Mouse (Mus musculus) hindbrain, postnatal 0 days (tissue): ENCODE measurements around the gene Adcy2. TPM values are rescaled to one million over a fixed set of nuclear protein-coding genes. Genes with fewer than 3 reads are reported as not detected.

ENCODE experiments used
- ATAC-seq: fragments of 200-750 bp; cut with Nextera tagmentation; 2 replicates; pipeline ENCODE4 v1.8.0; 2017; ENCODE audit warnings: mild to moderate bottlenecking, moderate TSS enrichment, moderate library complexity
- DNase-seq: peaks from one replicate; pipeline ENCODE4 v3.0.0-alpha.2; 2015; ENCODE audit warnings: low spot score
- H3K27ac ChIP-seq: fragments of 300-500 bp; sonication (generic); 2 replicates; pipeline ENCODE4 v1.5.1; 2014; ENCODE audit warnings: mild to moderate bottlenecking
- H3K27me3 ChIP-seq: fragments of 300-500 bp; sonication (generic); 2 replicates; pipeline ENCODE4 v1.6.1; 2014; ENCODE audit warnings: low read length, mixed read lengths; ENCODE audit not compliant: insufficient read depth
- H3K36me3 ChIP-seq: fragments of 300-500 bp; sonication (generic); 2 replicates; pipeline ENCODE4 v1.6.1; 2014; ENCODE audit warnings: low read length, mixed read lengths; ENCODE audit not compliant: insufficient read depth
- H3K4me1 ChIP-seq: fragments of 300-500 bp; sonication (generic); 2 replicates; pipeline ENCODE4 v1.6.1; 2014; ENCODE audit warnings: antibody characterized with exemption, low read length, mixed read lengths; ENCODE audit not compliant: insufficient read depth
- H3K4me2 ChIP-seq: fragments of 300-500 bp; sonication (generic); 2 replicates; pipeline ENCODE4 v1.6.1; 2014; ENCODE audit warnings: low read depth, mild to moderate bottlenecking, low read length, moderate library complexity, mixed read lengths
- H3K4me3 ChIP-seq: fragments of 300-500 bp; sonication (generic); 2 replicates; pipeline ENCODE4 v1.5.1; 2014; ENCODE audit warnings: low read length
- H3K9ac ChIP-seq: fragments of 300-500 bp; sonication (generic); replicated peaks from 2 replicates; pipeline ENCODE4 v1.6.1; 2014; ENCODE audit warnings: mild to moderate bottlenecking, low read length, moderate library complexity, mixed read lengths
- H3K9me3 ChIP-seq: fragments of 300-500 bp; sonication (generic); 2 replicates; pipeline ENCODE4 v1.6.1; 2016; ENCODE audit warnings: low read length, mixed read lengths
- CTCF ChIP-seq: IDR thresholded peaks from 2 replicates; pipeline ENCODE4 v1.5.1; 2016; ENCODE audit warnings: antibody characterized with exemption, control low read depth, low read depth
- WGBS: fragments of 180-500 bp; shearing (Covaris S2); extraction: QIAGEN DNeasy Blood & Tissue Kit; methylation state at CpG from one replicate; pipeline ENCODE4 v1.1.7; 2014; 5-methylcytosine and 5-hydroxymethylcytosine counted together
- polyA plus RNA-seq: library from polyadenylated mRNA; unstranded; fragments of >200 nt; fragmentation: Nextera tagmentation; extraction: Ambion mirVana; gene quantifications from 2 replicates; pipeline ENCODE4 v1.2.1, GENCODE M21; 2015
- total RNA-seq: library from RNA; depleted of rRNA; stranded (reverse); fragments of >200 nt; gene quantifications from 2 replicates; pipeline ENCODE4 v1.2.3, GENCODE M21; 2014

Gene Adcy2
- total and polyA plus RNA-seq, 2 experiments from 2014 or later: 16.7 to 44.2 TPM

DNA sequence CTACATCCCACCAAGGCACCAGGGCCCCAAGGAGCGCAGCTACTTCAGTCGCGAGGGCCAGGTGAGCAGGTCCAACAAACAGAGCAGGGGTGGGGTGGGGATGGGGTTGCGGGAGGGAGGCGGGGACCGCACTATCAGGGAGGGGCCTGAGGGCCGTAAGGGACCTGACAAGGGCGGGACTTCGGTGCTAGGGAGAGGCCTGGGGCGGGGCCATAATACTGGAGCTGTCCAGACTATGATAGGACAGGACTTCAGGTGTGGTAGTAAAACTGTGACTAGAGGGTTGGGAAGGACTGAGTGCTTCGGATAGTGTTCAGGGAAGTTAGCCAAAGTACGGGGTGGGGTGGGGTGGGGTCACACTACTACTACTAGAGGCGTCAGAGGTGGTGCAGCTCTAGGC, 401.7 kb downstream of the Adcy2 start:
- peak; percentile 16; the same call in 1 of the 2 replicates for ATAC-seq
- no peaks in the 10 kb centered on the region; the same call in 1 of the 2 replicates for H3K4me1 ChIP-seq
- peak overlapping the region; percentile 58 for H3K4me2 ChIP-seq
- H3K27me3 ChIP-seq: no peaks in the 10 kb centered on the region
- no peak for DNase-seq
- peak overlapping the region; percentile 32 for H3K4me3 ChIP-seq
- no peak overlapping the region for H3K27ac ChIP-seq
- TF ChIP-seq CTCF: no peak
- H3K9me3 ChIP-seq: no peaks in the 10 kb centered on the region
- peak overlapping the region; percentile 43 for H3K9ac ChIP-seq
- WGBS: 21% methylated on average over 13 of the region's 13 CpGs
- H3K36me3 ChIP-seq: no peaks in the 10 kb centered on the region

GRCm38 (mm10) chr13:68597199-68597598, 402.1 kb downstream of the Adcy2 start, which contains the start of gene 1700001L19Rik:
Gene 1700001L19Rik (plus strand): TSS chr13:68597421.
- ATAC-seq (peak; percentile 44; the same call in 1 of the 2 replicates), DNase-seq (peak; percentile 50)
- H3K9ac ChIP-seq: peak within 1 kb of the TSS; percentile 43
- 9% methylated on average over 10 of the region's 10 CpGs for WGBS
- H3K27me3 ChIP-seq: no peaks in the 10 kb centered on the region
- H3K4me2 ChIP-seq: peak within 1 kb of the TSS; percentile 58
- peak within 1 kb of the TSS; percentile 32 for H3K4me3 ChIP-seq
- no peaks in the 10 kb centered on the region for H3K9me3 ChIP-seq
- TF ChIP-seq CTCF: no peak
- H3K27ac ChIP-seq: no peak within 1 kb of the TSS
- H3K36me3 ChIP-seq: no peaks in the 10 kb centered on the region
- no peaks in the 10 kb centered on the region; the same call in 1 of the 2 replicates for H3K4me1 ChIP-seq

DNA sequence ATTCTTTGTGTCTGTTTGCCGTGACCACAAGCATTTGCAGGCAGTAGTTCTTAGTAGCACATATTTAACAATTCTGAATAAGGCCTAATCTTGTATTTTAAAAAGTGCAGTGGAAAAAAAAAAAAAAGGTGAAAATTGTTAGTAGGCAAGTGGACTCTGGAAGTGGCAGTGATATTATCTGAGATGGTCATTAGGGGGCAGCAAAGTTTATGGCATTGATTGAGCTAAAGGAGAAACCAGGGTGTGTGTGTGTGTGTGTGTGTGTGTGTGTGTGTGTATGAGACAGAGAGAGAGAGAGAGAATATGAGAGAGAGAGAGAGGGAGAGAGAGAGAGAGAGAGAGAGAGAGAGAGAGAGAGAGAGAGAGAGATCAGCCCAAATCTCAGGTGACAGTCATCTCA, 405.5 kb downstream of the Adcy2 start:
- no peak overlapping the region for H3K9ac ChIP-seq
- no peak overlapping the region for H3K27ac ChIP-seq
- DNase-seq (peak; percentile 78), ATAC-seq (no peak)
- no peaks in the 10 kb centered on the region for H3K4me1 ChIP-seq
- H3K36me3 ChIP-seq: peaks cover 24% of the 10 kb centered on the region; the same call in 1 of the 2 replicates
- WGBS: 85% methylated on average over 1 of the region's 1 CpGs
- H3K4me2 ChIP-seq: no peak overlapping the region
- no peak overlapping the region for H3K4me3 ChIP-seq
- no peaks in the 10 kb centered on the region for H3K9me3 ChIP-seq
- no peaks in the 10 kb centered on the region for H3K27me3 ChIP-seq
- TF ChIP-seq CTCF: peak; percentile 69

- no peaks in the 10 kb centered on the region for H3K9me3 ChIP-seq
- no peak overlapping the region for H3K9ac ChIP-seq
- TF ChIP-seq CTCF: no peak
- H3K4me2 ChIP-seq: no peak overlapping the region
- DNase-seq (no peak), ATAC-seq (no peak)
- no peaks in the 10 kb centered on the region for H3K4me1 ChIP-seq
- no peaks in the 10 kb centered on the region for H3K27me3 ChIP-seq
- no peak overlapping the region for H3K4me3 ChIP-seq
- H3K36me3 ChIP-seq: peaks cover 50% of the 10 kb centered on the region
- H3K27ac ChIP-seq: no peak overlapping the region
These were observed 411.0 kb downstream of the Adcy2 start for GRCm38 (mm10) chr13:68588352-68588751.

DNA sequence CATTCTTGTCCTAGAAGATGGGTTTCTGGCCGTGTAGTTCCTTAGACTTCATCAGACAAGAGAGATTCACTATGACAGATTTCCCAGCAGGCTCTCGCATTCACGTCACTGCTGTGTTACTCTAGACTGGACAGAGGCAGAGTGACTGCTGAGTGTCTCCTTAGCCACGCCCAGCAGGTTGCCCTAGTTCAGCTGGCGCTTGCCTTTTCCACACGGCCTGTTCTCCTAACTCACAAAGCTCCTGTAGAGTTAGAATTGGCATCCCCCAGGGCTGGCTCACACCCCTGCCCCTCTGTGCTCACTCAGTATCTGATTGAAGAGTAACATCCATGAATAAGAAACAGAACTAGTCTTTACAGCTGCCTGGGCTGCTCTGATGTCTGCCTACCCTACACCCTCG, 413.9 kb downstream of the Adcy2 start:
- H3K4me2 ChIP-seq: no peak overlapping the region
- no peak for ATAC-seq
- no peak for DNase-seq
- H3K4me3 ChIP-seq: no peak overlapping the region
- no peaks in the 10 kb centered on the region for H3K27me3 ChIP-seq
- H3K9ac ChIP-seq: no peak overlapping the region
- H3K36me3 ChIP-seq: peaks cover 35% of the 10 kb centered on the region
- WGBS: 72% methylated on average over 7 of the region's 7 CpGs
- H3K27ac ChIP-seq: no peak overlapping the region
- H3K9me3 ChIP-seq: no peaks in the 10 kb centered on the region
- peaks cover 7% of the 10 kb centered on the region; the same call in 1 of the 2 replicates for H3K4me1 ChIP-seq
- no peak for TF ChIP-seq CTCF

- ATAC-seq (no peak), DNase-seq (no peak)
- Histone ChIP-seq H3K27ac (no peak overlapping the region), H3K36me3 (peaks cover 27% of the 10 kb centered on the region), H3K27me3 (no peaks in the 10 kb centered on the region), H3K4me2 (no peak overlapping the region), H3K9me3 (no peaks in the 10 kb centered on the region), H3K9ac (no peak overlapping the region), H3K4me1 (peaks cover 10% of the 10 kb centered on the region; the same call in 1 of the 2 replicates), H3K4me3 (no peak overlapping the region)
- WGBS: 95% methylated on average over 11 of the region's 11 CpGs
- TF ChIP-seq CTCF: no peak
These were observed 415.4 kb downstream of the Adcy2 start for GRCm38 (mm10) chr13:68583961-68584360.

- H3K27ac ChIP-seq: peak overlapping the region; percentile 77
- no peak for TF ChIP-seq CTCF
- H3K9ac ChIP-seq: peak overlapping the region; percentile 73
- no peaks in the 10 kb centered on the region for H3K27me3 ChIP-seq
- H3K9me3 ChIP-seq: no peaks in the 10 kb centered on the region
- no peak for ATAC-seq
- peaks cover 14% of the 10 kb centered on the region for H3K36me3 ChIP-seq
- peaks cover 10% of the 10 kb centered on the region; the same call in 1 of the 2 replicates for H3K4me1 ChIP-seq
- DNase-seq: no peak
- H3K4me3 ChIP-seq: peak overlapping the region; percentile 82
- H3K4me2 ChIP-seq: peak overlapping the region; percentile 90
- under 1% methylated on average over 11 of the region's 11 CpGs for WGBS
These were observed 416.9 kb downstream of the Adcy2 start for GRCm38 (mm10) chr13:68582517-68582780.
